Mouse (Mus musculus): ENCODE results near the gene Galt. TPM values are rescaled to one million over a fixed set of nuclear protein-coding genes. Genes with fewer than 3 reads are reported as not detected.
A peak's percentile ranks its signal among the peaks of the same experiment; 100 is the strongest.
"Not testable (repeated sequence)": the region's sequence is repeated elsewhere in the genome, so short reads cannot be mapped to it uniquely, and the experiment has no call there.

The Galt gene
- polyA plus RNA-seq, 1 experiment, result 71.2 TPM

DNA sequence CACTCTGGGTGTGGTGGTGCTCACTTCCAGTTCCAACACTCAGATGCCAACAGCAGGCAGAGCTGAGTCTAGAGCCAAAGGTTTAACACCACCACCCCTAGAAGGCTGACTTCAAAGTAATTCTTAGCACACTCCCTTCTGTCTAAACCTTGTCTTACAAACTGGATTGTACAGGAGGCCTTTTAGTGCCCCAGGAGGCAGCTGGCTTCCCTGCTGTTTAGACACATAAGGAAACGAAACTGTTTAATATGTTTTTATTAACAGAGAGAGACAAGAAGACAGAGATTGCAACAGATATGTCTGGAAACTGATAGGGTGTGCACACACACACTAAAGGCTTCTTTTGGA lies 16.8 kb upstream of the Galt start:
- WGBS, result 25% methylated on average over 1 of the region's 1 CpGs
- no peak for DNase-seq (ENCODE audit: low read depth, low spot score)

DNA sequence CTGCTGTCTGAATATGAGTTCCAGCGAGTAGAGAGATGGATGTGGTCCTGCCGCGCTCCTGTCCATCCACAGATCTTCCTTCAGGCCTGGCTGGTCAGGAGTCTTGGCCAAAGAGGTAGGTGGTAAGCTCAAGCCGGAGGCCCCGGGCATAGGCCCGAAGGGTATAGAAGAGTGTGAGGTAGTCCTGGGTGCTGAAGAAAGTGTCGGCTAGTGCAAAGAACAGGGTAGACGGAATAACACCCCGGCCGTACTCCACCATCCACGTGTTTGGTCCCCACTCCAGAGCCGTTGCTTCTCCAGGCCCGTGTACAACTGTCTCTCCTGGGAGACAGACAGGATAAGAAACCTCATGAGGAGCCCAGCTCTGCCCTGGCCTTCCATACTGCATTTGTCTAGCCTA lies 15.8 kb upstream of the Galt start:
- 85% methylated on average over 13 of the region's 13 CpGs for WGBS
- no peak for DNase-seq (ENCODE audit: low read depth, low spot score)

- 1% methylated on average over 48 of the region's 48 CpGs for WGBS
These were observed 14.5 kb upstream of the Galt start for GRCm38 (mm10) chr4:41740380-41741157.

DNA sequence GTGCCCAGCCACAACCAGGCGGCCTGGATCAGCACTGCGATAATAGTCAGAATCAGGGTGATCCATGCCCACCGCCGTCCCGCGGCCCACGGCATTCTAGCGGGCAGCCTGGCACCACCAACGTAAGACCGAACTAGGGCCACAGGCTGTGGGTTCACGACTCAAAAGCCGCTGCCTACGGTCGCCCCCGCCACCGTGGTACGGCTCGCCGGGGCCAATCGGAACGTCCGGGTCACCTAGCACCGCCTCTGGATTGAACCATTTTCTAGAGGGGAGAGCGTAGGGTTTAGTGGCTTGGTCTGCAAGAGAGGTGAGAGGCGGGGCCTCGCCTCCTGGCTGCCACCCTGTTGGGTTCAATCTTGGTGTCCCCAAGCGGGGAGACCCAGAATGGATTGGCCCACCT lies 13.9 kb upstream of the Galt start:
- under 1% methylated on average over 27 of the region's 27 CpGs for WGBS
- peak; percentile 73 for DNase-seq (ENCODE audit: low read depth, low spot score)

More at GRCm38 (mm10) chr4:41740380-41741157, 14.5 kb upstream of the Galt start:
- DNase-seq (ENCODE audit: low read depth, low spot score), result no peak

GRCm38 (mm10) chr4:41744131-41744530 lies 10.9 kb upstream of the Galt start:
- DNase-seq (ENCODE audit: low read depth, low spot score), result no peak
- 81% methylated on average over 2 of the region's 2 CpGs for WGBS

GRCm38 (mm10) chr4:41745021-41745420 lies 10.0 kb upstream of the Galt start:
- 83% methylated on average over 1 of the region's 1 CpGs for whole genome bisulfite sequencing
- DNase-seq (ENCODE audit: low read depth, low spot score), result no peak

- peak; percentile 85 for DNase-seq (ENCODE audit: low read depth, low spot score)
- WGBS, result under 1% methylated on average over 57 of the region's 57 CpGs
These were observed 594 bp downstream of the Galt start, which contains the start of gene Sigmar1 for GRCm38 (mm10) chr4:41755338-41756305. TSS of gene Sigmar1 (minus strand) at chr4:41756157.

- 65% methylated on average over 8 of the region's 8 CpGs for WGBS
- DNase-seq (ENCODE audit: low read depth, low spot score), result no peak
These were observed 1.4 kb downstream of the Galt start for GRCm38 (mm10) chr4:41756440-41756839.

- 95% methylated on average over 13 of the region's 13 CpGs for WGBS
These were observed 2.3 kb downstream of the Galt start for GRCm38 (mm10) chr4:41757321-41757720.

GRCm38 (mm10) chr4:41758021-41758420 lies 3.0 kb downstream of the Galt start:
- no peak for DNase-seq (ENCODE audit: low read depth, low spot score)
- WGBS, result 79% methylated on average over 11 of the region's 11 CpGs

More at GRCm38 (mm10) chr4:41757321-41757720, 2.3 kb downstream of the Galt start:
- no peak for DNase-seq (ENCODE audit: low read depth, low spot score)

GRCm38 (mm10) chr4:41758701-41759100 lies 3.7 kb downstream of the Galt start:
- WGBS, result 95% methylated on average over 4 of the region's 4 CpGs
- DNase-seq (ENCODE audit: low read depth, low spot score), result no peak

GRCm38 (mm10) chr4:41759206-41759605 lies 4.2 kb downstream of the Galt start:
- 77% methylated on average over 9 of the region's 9 CpGs for WGBS
- no peak for DNase-seq (ENCODE audit: low read depth, low spot score)

GRCm38 (mm10) chr4:41759656-41760287 lies 4.7 kb downstream of the Galt start:
- 41% methylated on average over 6 of the region's 6 CpGs for WGBS
- DNase-seq (ENCODE audit: low read depth, low spot score), result no peak

GRCm38 (mm10) chr4:41760288-41760721 lies 5.3 kb downstream of the Galt start:
- peak; percentile 85 for DNase-seq (ENCODE audit: low read depth, low spot score)
- 2% methylated on average over 15 of the region's 15 CpGs for WGBS

GRCm38 (mm10) chr4:41760911-41761310 lies 5.9 kb downstream of the Galt start:
- no peak for DNase-seq (ENCODE audit: low read depth, low spot score)
- WGBS, result 69% methylated on average over 4 of the region's 4 CpGs

- DNase-seq (ENCODE audit: low read depth, low spot score), result no peak
These were observed 6.7 kb downstream of the Galt start for GRCm38 (mm10) chr4:41761680-41762079.

DNA sequence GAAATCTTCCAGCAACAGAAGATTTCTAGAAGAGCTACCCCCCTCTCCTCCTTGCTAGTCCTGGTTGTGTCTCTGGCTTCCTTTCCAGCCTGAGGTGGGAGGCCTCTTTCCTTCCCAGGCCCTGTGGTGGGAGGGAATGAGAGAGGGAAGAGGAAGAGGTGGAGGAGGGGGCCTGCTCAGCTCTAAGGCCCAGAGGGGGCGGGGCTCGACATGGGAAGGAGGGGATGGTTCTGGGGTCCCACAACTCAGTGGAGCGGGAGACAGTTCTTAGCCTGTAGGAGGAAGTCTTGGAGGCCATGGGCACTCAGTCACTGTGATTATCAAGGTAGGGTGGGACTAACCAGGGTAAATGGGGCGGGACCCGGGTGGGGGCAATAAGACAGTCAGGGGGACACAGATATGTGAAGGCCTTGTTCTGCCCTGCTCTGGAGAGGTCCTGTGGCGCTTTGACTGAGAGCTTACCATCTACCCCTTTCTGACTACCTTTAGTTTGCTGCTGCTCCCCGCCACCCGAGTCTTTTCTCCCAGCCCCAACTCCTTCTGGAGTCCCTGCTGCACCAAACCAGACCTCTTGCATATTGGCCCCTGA lies 7.2 kb downstream of the Galt start:
- no peak for DNase-seq (ENCODE audit: low read depth, low spot score)
- 66% methylated on average over 8 of the region's 8 CpGs for WGBS

DNA sequence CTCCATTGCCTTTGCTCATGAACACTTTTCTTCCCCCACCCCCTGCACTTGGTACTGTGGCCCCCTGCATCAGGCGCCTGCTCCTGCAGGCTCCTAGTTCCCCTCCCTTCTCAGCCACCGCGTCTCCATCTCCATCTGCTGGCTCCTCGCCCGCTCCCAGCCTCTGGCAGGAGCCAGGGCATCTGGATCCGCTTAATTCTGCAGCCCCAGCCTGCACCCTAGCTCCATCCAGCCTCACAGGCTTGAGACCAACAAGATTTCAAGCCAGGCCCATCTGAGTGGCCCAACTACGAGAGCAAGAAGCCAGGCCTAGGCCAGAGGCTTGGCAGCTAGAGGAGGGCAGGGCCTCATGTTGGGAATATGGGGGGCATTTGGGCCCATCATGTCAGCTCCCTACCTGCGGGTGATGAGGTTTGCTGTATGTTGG lies 7.7 kb downstream of the Galt start:
- not testable (repeated sequence) for DNase-seq (ENCODE audit: low read depth, low spot score)
- 68% methylated on average over 8 of the region's 8 CpGs for WGBS

DNA sequence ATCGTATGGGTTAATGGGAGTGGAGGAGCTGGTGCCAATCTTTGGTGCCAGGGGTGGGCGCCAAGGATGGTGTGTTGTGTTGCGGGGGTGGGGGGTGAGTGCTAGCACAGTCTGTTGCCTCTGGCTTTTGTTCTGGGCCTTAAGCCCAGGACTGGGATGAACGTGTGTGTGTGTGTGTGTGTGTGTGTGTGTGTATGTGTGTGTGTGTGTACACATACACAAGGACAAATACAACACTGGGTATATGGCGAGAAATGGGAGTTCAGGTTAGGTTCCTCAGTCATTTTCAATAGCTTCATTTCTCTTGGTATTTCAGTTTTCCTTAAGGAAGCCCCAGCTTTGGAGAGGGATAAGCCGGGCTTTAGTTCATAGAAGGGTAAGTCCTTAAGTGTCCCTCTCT lies 8.1 kb downstream of the Galt start:
- 64% methylated on average over 4 of the region's 6 CpGs for WGBS
- DNase-seq (ENCODE audit: low read depth, low spot score), result not testable (repeated sequence)

DNA sequence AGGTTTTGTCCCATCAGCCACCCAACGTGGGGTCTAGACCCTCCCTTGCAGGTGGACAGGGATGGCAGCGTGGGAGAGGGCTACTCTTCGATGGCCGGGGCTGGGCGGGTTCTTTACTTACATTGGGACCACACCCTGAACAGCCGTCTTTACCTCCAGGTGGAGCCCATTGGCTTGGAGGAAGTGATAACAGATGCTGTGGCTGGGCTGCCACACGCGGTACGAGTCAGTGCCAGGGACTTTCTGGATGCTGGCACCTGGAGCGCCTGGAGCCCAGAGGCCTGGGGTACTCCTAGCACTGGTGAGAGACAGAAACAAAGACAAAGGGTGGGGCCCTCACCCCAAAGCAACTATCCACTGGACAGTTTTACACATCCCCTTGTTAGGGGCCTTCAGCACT lies 12.3 kb downstream of the Galt start:
- DNase-seq (ENCODE audit: low read depth, low spot score), result not testable (repeated sequence)
- WGBS, result 29% methylated on average over 10 of the region's 10 CpGs
